Mouse (Mus musculus): ENCODE results near the gene AL607142.1. TPM values are rescaled to one million over a fixed set of nuclear protein-coding genes. Genes with fewer than 3 reads are reported as not detected.
A peak's percentile ranks its signal among the peaks of the same experiment; 100 is the strongest.

The AL607142.1 gene
- total and polyA plus RNA-seq, 2 experiments from 2014 or later, result not detected

DNA sequence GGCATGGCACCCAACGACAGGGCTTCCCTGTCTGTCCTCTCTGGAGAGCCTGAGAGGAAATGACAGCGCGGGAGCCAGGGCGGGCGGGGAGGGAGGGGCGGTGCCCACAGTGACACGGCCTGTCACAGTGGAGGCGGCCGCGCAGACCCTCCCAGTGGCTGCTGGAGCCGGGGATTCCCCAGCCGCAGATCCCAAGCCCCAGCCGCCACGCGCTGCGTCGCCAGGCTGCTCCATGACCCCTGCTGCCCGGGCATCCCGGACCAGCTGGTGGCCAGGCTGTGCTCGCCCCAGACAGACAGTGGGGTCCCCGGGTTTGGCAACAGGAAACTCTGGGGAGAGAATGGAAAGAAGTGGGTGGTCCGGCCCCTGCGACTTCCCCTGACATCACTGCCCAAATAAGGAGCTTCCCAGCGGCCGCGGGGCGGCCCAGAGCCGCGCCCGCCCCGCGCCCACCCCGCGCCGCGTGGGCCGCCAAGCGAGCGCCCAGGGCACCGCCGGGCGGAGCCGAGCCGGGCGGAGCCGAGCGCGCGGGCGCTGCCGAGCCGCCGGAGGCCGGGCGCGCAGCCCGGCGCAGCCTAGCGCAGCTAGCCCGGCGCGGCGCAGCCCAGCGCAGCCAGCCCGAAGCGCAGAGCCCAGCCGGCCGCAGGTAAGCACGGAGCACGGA is 32.3 kb upstream of the AL607142.1 start:
- Histone ChIP-seq H3K4me3 (ENCODE audit: low read length) (peak overlapping the region; percentile 59), H3K4me1 (ENCODE audit: insufficient read depth, low read length) (peaks cover 13% of the 10 kb centered on the region), H3K36me3 (ENCODE audit: insufficient read depth, low read length) (no peaks in the 10 kb centered on the region), H3K4me2 (ENCODE audit: low read depth, low read length) (peak overlapping the region; percentile 70), H3K27ac (peak overlapping the region; percentile 68; the same call in 1 of the 2 replicates), H3K9me3 (ENCODE audit: low read length) (no peaks in the 10 kb centered on the region), H3K27me3 (ENCODE audit: insufficient read depth, low read length) (peaks cover 18% of the 10 kb centered on the region; the same call in 1 of the 2 replicates), H3K9ac (replicated peaks; ENCODE audit: low read length) (peak overlapping the region; percentile 64)
- under 1% methylated on average over 58 of the region's 70 CpGs for WGBS
- peak; percentile 77 for ATAC-seq
- TF ChIP-seq CTCF (IDR thresholded peaks at IDR 0.05; ENCODE audit: low read depth), result no peak
- DNase-seq (ENCODE audit: low spot score), result peak; percentile 73

DNA sequence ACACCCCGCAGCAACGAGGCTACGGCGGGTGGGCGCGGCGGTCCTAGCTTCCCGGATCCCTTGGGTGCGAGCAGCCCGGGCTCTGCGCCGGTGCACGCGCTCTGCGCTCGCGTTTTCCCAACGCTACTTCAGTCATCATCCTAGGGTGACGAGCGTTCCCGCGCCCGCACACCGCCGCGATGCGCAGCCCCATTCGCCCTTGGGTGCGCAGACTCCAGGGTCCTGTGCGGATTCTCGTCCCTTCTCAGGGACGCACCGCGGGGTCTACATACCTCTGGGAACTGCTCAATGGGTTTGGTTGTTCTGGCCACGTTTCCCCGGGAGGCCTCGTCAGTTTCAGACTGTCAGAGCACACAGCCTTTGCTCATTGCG is 31.8 kb upstream of the AL607142.1 start:
- H3K4me3 ChIP-seq (ENCODE audit: low read length), result peak overlapping the region; percentile 59
- peak overlapping the region; percentile 68; the same call in 1 of the 2 replicates for H3K27ac ChIP-seq
- H3K4me1 ChIP-seq (ENCODE audit: insufficient read depth, low read length), result peaks cover 13% of the 10 kb centered on the region
- no peaks in the 10 kb centered on the region for H3K36me3 ChIP-seq (ENCODE audit: insufficient read depth, low read length)
- WGBS, result under 1% methylated on average over 38 of the region's 38 CpGs
- TF ChIP-seq CTCF (IDR thresholded peaks at IDR 0.05; ENCODE audit: low read depth), result no peak
- no peaks in the 10 kb centered on the region for H3K9me3 ChIP-seq (ENCODE audit: low read length)
- peak overlapping the region; percentile 70 for H3K4me2 ChIP-seq (ENCODE audit: low read depth, low read length)
- DNase-seq (ENCODE audit: low spot score) (peak; percentile 62), ATAC-seq (peak; percentile 69)
- H3K27me3 ChIP-seq (ENCODE audit: insufficient read depth, low read length), result peaks cover 18% of the 10 kb centered on the region; the same call in 1 of the 2 replicates
- H3K9ac ChIP-seq (replicated peaks; ENCODE audit: low read length), result peak overlapping the region; percentile 64

DNA sequence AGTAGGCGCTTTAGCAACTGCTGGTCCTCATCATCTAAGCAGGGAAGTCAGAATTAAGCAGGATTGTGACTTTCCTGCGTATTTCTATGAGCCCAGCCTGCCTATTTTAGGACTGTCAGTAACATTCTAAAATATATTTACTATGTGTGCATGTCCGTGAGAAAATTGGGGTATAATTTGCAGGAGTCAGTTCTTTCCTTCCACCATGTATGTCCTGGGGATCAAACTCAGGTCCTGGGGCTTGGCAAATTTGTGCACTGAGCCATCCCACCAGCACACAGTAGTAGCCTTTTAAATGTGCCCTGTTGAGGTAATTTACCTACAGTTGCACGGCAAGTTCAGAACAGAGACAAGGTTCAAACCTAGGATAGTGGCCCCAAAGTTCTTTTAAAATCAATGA is 28.5 kb upstream of the AL607142.1 start:
- H3K4me1 ChIP-seq (ENCODE audit: insufficient read depth, low read length), result peaks cover 13% of the 10 kb centered on the region
- no peak overlapping the region for H3K27ac ChIP-seq
- 91% methylated on average over 4 of the region's 4 CpGs for WGBS
- DNase-seq (ENCODE audit: low spot score), result no peak
- no peak overlapping the region for H3K9ac ChIP-seq (replicated peaks; ENCODE audit: low read length)
- H3K27me3 ChIP-seq (ENCODE audit: insufficient read depth, low read length), result peaks cover 9% of the 10 kb centered on the region; the same call in 1 of the 2 replicates
- TF ChIP-seq CTCF (IDR thresholded peaks at IDR 0.05; ENCODE audit: low read depth), result no peak
- H3K4me2 ChIP-seq (ENCODE audit: low read depth, low read length), result no peak overlapping the region
- ATAC-seq, result no peak
- H3K36me3 ChIP-seq (ENCODE audit: insufficient read depth, low read length), result no peaks in the 10 kb centered on the region
- no peaks in the 10 kb centered on the region for H3K9me3 ChIP-seq (ENCODE audit: low read length)
- no peak overlapping the region for H3K4me3 ChIP-seq (ENCODE audit: low read length)

DNA sequence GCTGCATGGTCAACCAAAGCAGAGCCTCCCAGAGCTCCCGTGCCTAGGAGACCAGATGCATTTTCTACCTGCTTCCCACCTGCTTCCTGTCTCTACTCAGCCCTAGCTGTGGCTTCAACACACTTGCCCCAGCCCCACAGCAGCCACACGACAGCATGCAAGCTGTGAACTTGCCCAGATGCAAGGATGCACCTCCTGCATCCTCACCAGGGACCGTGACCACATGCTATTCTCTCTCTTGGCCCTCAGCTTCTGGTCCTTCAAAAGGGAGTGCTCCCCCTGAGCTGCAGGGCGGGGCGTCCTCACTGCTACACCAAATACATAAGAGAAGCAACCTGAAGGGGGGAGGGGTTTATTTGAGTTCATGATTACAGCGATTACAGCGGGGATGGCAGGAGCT is 27.8 kb upstream of the AL607142.1 start:
- TF ChIP-seq CTCF (IDR thresholded peaks at IDR 0.05; ENCODE audit: low read depth), result no peak
- WGBS, result 51% methylated on average over 7 of the region's 7 CpGs
- Histone ChIP-seq H3K36me3 (ENCODE audit: insufficient read depth, low read length) (no peaks in the 10 kb centered on the region), H3K4me1 (ENCODE audit: insufficient read depth, low read length) (peaks cover 13% of the 10 kb centered on the region), H3K4me3 (ENCODE audit: low read length) (no peak overlapping the region), H3K27ac (no peak overlapping the region), H3K4me2 (ENCODE audit: low read depth, low read length) (no peak overlapping the region), H3K27me3 (ENCODE audit: insufficient read depth, low read length) (peaks cover 9% of the 10 kb centered on the region; the same call in 1 of the 2 replicates), H3K9me3 (ENCODE audit: low read length) (no peaks in the 10 kb centered on the region), H3K9ac (replicated peaks; ENCODE audit: low read length) (no peak overlapping the region)
- ATAC-seq, result no peak
- DNase-seq (ENCODE audit: low spot score), result no peak

DNA sequence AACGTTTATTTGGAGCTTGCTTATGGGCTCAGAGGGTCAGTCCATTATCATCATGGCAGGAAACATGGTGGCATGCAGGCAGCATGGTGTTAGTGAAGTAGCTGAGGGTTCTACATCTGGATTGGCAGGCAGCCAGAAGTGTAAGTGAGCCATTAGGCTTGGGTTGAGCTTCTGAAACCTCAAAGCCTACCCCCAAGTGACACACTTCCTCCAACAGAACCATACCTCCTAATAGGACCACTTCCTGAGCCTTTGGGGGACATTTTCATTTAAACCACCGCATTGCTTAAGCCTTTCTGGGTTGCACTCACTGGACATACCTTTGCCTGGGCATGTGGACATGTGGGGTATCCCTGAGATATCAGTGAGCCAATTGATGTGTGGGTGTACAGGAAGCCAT is 23.3 kb upstream of the AL607142.1 start:
- DNase-seq (ENCODE audit: low spot score) (no peak), ATAC-seq (no peak)
- H3K36me3 ChIP-seq (ENCODE audit: insufficient read depth, low read length), result no peaks in the 10 kb centered on the region
- H3K4me3 ChIP-seq (ENCODE audit: low read length), result no peak overlapping the region
- no peak overlapping the region for H3K9ac ChIP-seq (replicated peaks; ENCODE audit: low read length)
- no peak overlapping the region for H3K4me2 ChIP-seq (ENCODE audit: low read depth, low read length)
- H3K4me1 ChIP-seq (ENCODE audit: insufficient read depth, low read length), result no peaks in the 10 kb centered on the region; the same call in 1 of the 2 replicates
- no peaks in the 10 kb centered on the region for H3K9me3 ChIP-seq (ENCODE audit: low read length)
- TF ChIP-seq CTCF (IDR thresholded peaks at IDR 0.05; ENCODE audit: low read depth), result no peak
- no peak overlapping the region for H3K27ac ChIP-seq
- H3K27me3 ChIP-seq (ENCODE audit: insufficient read depth, low read length), result no peaks in the 10 kb centered on the region
- WGBS, result 89% methylated on average over 2 of the region's 2 CpGs

DNA sequence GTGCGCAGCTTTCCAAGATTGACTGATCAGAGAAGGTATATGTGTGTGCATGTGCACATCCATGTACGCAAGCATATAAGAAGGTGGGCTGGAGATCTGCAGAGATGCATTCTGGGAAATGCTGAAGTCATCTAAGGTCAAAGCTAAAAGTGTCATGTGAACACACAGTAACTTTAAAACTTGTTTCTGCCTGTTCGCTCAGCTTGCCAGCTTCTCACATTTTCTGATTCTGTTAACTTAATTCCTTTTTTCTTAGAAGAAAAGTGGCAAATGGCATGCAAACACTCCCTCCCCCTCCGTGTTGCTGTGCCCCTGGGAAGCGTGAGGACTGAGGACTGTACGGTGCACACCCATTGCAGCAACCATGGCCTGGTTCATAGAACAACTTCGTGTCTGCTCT is 22.3 kb upstream of the AL607142.1 start:
- no peak for ATAC-seq
- WGBS, result 87% methylated on average over 7 of the region's 7 CpGs
- Histone ChIP-seq H3K9ac (replicated peaks; ENCODE audit: low read length) (no peak overlapping the region), H3K9me3 (ENCODE audit: low read length) (no peaks in the 10 kb centered on the region), H3K4me2 (ENCODE audit: low read depth, low read length) (no peak overlapping the region), H3K36me3 (ENCODE audit: insufficient read depth, low read length) (no peaks in the 10 kb centered on the region), H3K27ac (no peak overlapping the region), H3K27me3 (ENCODE audit: insufficient read depth, low read length) (no peaks in the 10 kb centered on the region), H3K4me1 (ENCODE audit: insufficient read depth, low read length) (no peaks in the 10 kb centered on the region; the same call in 1 of the 2 replicates), H3K4me3 (ENCODE audit: low read length) (no peak overlapping the region)
- DNase-seq (ENCODE audit: low spot score), result no peak
- no peak for TF ChIP-seq CTCF (IDR thresholded peaks at IDR 0.05; ENCODE audit: low read depth)

DNA sequence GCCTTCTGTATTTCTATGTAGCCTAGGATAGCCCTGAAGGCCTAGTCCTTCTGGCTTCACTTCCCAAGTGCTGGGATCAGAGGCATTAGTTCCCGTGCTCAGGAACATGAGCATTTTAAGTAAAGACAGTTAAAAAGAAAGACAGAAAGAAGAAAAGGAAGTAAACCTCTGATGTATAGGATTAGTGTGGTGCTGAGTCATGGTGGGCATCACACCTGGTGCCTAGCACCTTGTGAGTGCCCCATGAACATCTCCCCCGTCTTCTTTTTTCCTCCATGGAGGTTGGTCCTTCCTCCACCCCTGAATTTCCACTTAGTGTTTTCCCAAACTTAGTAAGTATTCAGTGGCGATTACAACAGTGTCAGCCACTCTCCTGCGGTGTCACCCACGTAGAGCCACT is 20.2 kb upstream of the AL607142.1 start:
- 76% methylated on average over 5 of the region's 5 CpGs for WGBS
- H3K4me3 ChIP-seq (ENCODE audit: low read length), result no peak overlapping the region
- no peaks in the 10 kb centered on the region for H3K27me3 ChIP-seq (ENCODE audit: insufficient read depth, low read length)
- ATAC-seq (no peak), DNase-seq (ENCODE audit: low spot score) (no peak)
- no peak overlapping the region for H3K9ac ChIP-seq (replicated peaks; ENCODE audit: low read length)
- H3K4me2 ChIP-seq (ENCODE audit: low read depth, low read length), result no peak overlapping the region
- no peaks in the 10 kb centered on the region for H3K9me3 ChIP-seq (ENCODE audit: low read length)
- TF ChIP-seq CTCF (IDR thresholded peaks at IDR 0.05; ENCODE audit: low read depth), result no peak
- no peaks in the 10 kb centered on the region; the same call in 1 of the 2 replicates for H3K4me1 ChIP-seq (ENCODE audit: insufficient read depth, low read length)
- H3K36me3 ChIP-seq (ENCODE audit: insufficient read depth, low read length), result no peaks in the 10 kb centered on the region
- H3K27ac ChIP-seq, result no peak overlapping the region

Measured in hindbrain, postnatal 0 days (tissue).